Mouse (Mus musculus): ENCODE measurements at regions not wholly inside any gene's neighbourhood (a gene's known extent, or its start where the extent isn't known, plus 50 kb on each side); places are given as distances from the start of the nearest gene placed in this dataset.
"Not testable (repeated sequence)": the region's sequence is repeated elsewhere in the genome, so short reads cannot be mapped to it uniquely, and the experiment has no call there.

GRCm38 (mm10) chr14:74252189-74253145 is 388.2 kb upstream of the Htr2a start:
- no peak for ATAC-seq
- no peak overlapping the region for H3K4me3 ChIP-seq (ENCODE audit: low read depth, low read length)
- WGBS = 75% methylated on average over 10 of the region's 10 CpGs
- no peak overlapping the region for H3K27ac ChIP-seq (ENCODE audit: low read length)
- no peaks in the 10 kb centered on the region for H3K9me3 ChIP-seq (replicated peaks; ENCODE audit: control insufficient read depth, low read length, poor library complexity, severe bottlenecking)
- no peaks in the 10 kb centered on the region for H3K27me3 ChIP-seq (ENCODE audit: control insufficient read depth, insufficient read depth, low read depth, low read length)
- H3K4me2 ChIP-seq (ENCODE audit: low read length) = no peak overlapping the region
- no peaks in the 10 kb centered on the region for H3K36me3 ChIP-seq (ENCODE audit: control insufficient read depth, insufficient read depth, low read length)
- H3K4me1 ChIP-seq (ENCODE audit: control insufficient read depth, insufficient read depth, low read length) = no peaks in the 10 kb centered on the region; the same call in 1 of the 2 replicates
- H3K9ac ChIP-seq (ENCODE audit: low read depth, low read length) = no peak overlapping the region

- Histone ChIP-seq H3K27me3 (ENCODE audit: control insufficient read depth, insufficient read depth, low read depth, low read length) (no peaks in the 10 kb centered on the region), H3K4me3 (ENCODE audit: low read depth, low read length) (no peak overlapping the region), H3K36me3 (ENCODE audit: control insufficient read depth, insufficient read depth, low read length) (no peaks in the 10 kb centered on the region), H3K4me2 (ENCODE audit: low read length) (no peak overlapping the region), H3K27ac (ENCODE audit: low read length) (no peak overlapping the region), H3K9ac (ENCODE audit: low read depth, low read length) (no peak overlapping the region), H3K9me3 (replicated peaks; ENCODE audit: control insufficient read depth, low read length, poor library complexity, severe bottlenecking) (no peaks in the 10 kb centered on the region), H3K4me1 (ENCODE audit: control insufficient read depth, insufficient read depth, low read length) (no peaks in the 10 kb centered on the region)
- no peak for ATAC-seq
Measured at GRCm38 (mm10) chr14:74255000-74255399, 385.6 kb upstream of the Htr2a start.

DNA sequence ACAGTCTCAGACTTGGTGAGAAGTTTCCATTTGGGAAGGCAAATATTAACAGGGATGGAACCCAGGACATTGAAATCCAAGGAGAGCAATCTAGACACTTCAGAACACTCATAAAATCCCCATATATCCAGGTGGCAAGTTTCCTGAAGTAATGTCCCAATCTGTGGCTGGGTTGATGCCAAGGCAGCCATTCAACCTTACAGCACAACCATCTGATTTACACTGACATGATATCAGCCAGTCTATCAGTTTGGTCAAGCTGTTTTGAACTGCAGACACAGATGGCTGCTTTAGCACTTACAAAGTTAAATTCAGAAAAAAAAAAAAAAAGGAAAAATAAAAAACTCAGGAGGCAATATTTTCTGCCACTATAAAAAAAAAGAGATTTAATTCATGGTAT is 381.2 kb upstream of the Htr2a start:
- no peaks in the 10 kb centered on the region for H3K4me1 ChIP-seq (ENCODE audit: control insufficient read depth, insufficient read depth, low read length)
- no peak overlapping the region for H3K9ac ChIP-seq (ENCODE audit: low read depth, low read length)
- no peaks in the 10 kb centered on the region for H3K9me3 ChIP-seq (replicated peaks; ENCODE audit: control insufficient read depth, low read length, poor library complexity, severe bottlenecking)
- H3K4me2 ChIP-seq (ENCODE audit: low read length) = no peak overlapping the region
- no peaks in the 10 kb centered on the region for H3K27me3 ChIP-seq (ENCODE audit: control insufficient read depth, insufficient read depth, low read depth, low read length)
- no peak overlapping the region for H3K27ac ChIP-seq (ENCODE audit: low read length)
- no peak overlapping the region for H3K4me3 ChIP-seq (ENCODE audit: low read depth, low read length)
- no peaks in the 10 kb centered on the region for H3K36me3 ChIP-seq (ENCODE audit: control insufficient read depth, insufficient read depth, low read length)
- ATAC-seq = no peak

DNA sequence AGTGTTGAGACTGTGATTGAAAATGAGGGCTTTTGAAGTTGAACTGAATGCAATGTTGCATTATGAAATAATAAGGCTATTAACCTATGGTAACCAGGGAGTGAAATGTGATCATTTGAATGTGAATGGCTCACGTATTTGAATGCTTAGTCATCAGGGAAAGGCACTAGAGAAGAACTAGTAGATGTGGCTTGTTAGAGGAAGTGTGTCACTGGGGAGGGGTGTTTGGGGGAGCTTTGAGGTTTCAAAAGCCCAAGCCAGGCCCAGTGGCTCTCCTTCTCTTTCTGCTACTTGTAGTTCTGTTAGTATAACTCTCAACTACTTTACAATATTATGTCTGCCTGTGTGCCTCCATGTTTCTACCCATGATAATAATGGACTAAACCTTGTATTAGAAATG is 373.6 kb upstream of the Htr2a start:
- Histone ChIP-seq H3K4me3 (ENCODE audit: low read depth, low read length) (no peak overlapping the region), H3K36me3 (ENCODE audit: control insufficient read depth, insufficient read depth, low read length) (no peaks in the 10 kb centered on the region), H3K27me3 (ENCODE audit: control insufficient read depth, insufficient read depth, low read depth, low read length) (no peaks in the 10 kb centered on the region), H3K4me2 (ENCODE audit: low read length) (no peak overlapping the region), H3K9ac (ENCODE audit: low read depth, low read length) (no peak overlapping the region), H3K27ac (ENCODE audit: low read length) (no peak overlapping the region), H3K4me1 (ENCODE audit: control insufficient read depth, insufficient read depth, low read length) (no peaks in the 10 kb centered on the region), H3K9me3 (replicated peaks; ENCODE audit: control insufficient read depth, low read length, poor library complexity, severe bottlenecking) (no peaks in the 10 kb centered on the region)
- ATAC-seq = no peak
- 43% methylated on average over 1 of the region's 1 CpGs for WGBS

- Histone ChIP-seq H3K4me1 (ENCODE audit: control insufficient read depth, insufficient read depth, low read length) (no peaks in the 10 kb centered on the region), H3K27me3 (ENCODE audit: control insufficient read depth, insufficient read depth, low read depth, low read length) (no peaks in the 10 kb centered on the region), H3K4me3 (ENCODE audit: low read depth, low read length) (no peak overlapping the region), H3K27ac (ENCODE audit: low read length) (no peak overlapping the region), H3K9ac (ENCODE audit: low read depth, low read length) (no peak overlapping the region), H3K4me2 (ENCODE audit: low read length) (no peak overlapping the region), H3K9me3 (replicated peaks; ENCODE audit: control insufficient read depth, low read length, poor library complexity, severe bottlenecking) (no peaks in the 10 kb centered on the region), H3K36me3 (ENCODE audit: control insufficient read depth, insufficient read depth, low read length) (no peaks in the 10 kb centered on the region)
- 85% methylated on average over 3 of the region's 3 CpGs for WGBS
- no peak for ATAC-seq
Measured at GRCm38 (mm10) chr14:74294560-74294959, 346.1 kb upstream of the Htr2a start.

DNA sequence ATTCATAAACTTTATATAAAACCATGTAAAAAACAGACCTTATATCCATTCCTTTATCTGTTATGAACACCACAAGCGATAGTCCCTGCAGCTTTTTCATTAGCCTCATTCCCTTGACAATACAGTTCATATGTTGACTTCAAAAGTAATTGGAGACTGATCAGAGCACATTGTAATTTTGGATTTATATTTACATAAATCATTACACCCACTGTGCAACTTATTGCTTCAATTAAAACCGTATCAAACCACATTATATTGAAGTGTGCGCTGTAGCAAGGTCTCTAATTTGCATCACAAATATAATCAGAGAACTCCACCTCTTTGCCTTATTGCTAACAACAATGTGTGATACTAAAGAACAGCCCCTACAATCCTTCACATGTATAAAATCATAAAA is 336.2 kb upstream of the Htr2a start:
- H3K36me3 ChIP-seq (ENCODE audit: control insufficient read depth, insufficient read depth, low read length) = no peaks in the 10 kb centered on the region
- no peaks in the 10 kb centered on the region for H3K4me1 ChIP-seq (ENCODE audit: control insufficient read depth, insufficient read depth, low read length)
- H3K9me3 ChIP-seq (replicated peaks; ENCODE audit: control insufficient read depth, low read length, poor library complexity, severe bottlenecking) = no peaks in the 10 kb centered on the region
- H3K27ac ChIP-seq (ENCODE audit: low read length) = no peak overlapping the region
- no peak for ATAC-seq
- no peak overlapping the region for H3K4me2 ChIP-seq (ENCODE audit: low read length)
- no peak overlapping the region for H3K4me3 ChIP-seq (ENCODE audit: low read depth, low read length)
- 56% methylated on average over 3 of the region's 3 CpGs for WGBS
- no peak overlapping the region for H3K9ac ChIP-seq (ENCODE audit: low read depth, low read length)
- H3K27me3 ChIP-seq (ENCODE audit: control insufficient read depth, insufficient read depth, low read depth, low read length) = no peaks in the 10 kb centered on the region

- Histone ChIP-seq H3K4me3 (ENCODE audit: low read depth, low read length) (no peak overlapping the region), H3K9me3 (replicated peaks; ENCODE audit: control insufficient read depth, low read length, poor library complexity, severe bottlenecking) (no peaks in the 10 kb centered on the region), H3K9ac (ENCODE audit: low read depth, low read length) (no peak overlapping the region), H3K4me1 (ENCODE audit: control insufficient read depth, insufficient read depth, low read length) (no peaks in the 10 kb centered on the region), H3K27ac (ENCODE audit: low read length) (no peak overlapping the region), H3K4me2 (ENCODE audit: low read length) (no peak overlapping the region), H3K27me3 (ENCODE audit: control insufficient read depth, insufficient read depth, low read depth, low read length) (no peaks in the 10 kb centered on the region), H3K36me3 (ENCODE audit: control insufficient read depth, insufficient read depth, low read length) (no peaks in the 10 kb centered on the region)
- WGBS = 90% methylated on average over 16 of the region's 16 CpGs
- no peak for ATAC-seq
Measured at GRCm38 (mm10) chr14:74306717-74307307, 333.8 kb upstream of the Htr2a start.

- not testable (repeated sequence) for H3K9me3 ChIP-seq (replicated peaks; ENCODE audit: control insufficient read depth, low read length, poor library complexity, severe bottlenecking); H3K4me3 ChIP-seq (ENCODE audit: low read depth, low read length); H3K27ac ChIP-seq (ENCODE audit: low read length); H3K27me3 ChIP-seq (ENCODE audit: control insufficient read depth, insufficient read depth, low read depth, low read length); H3K9ac ChIP-seq (ENCODE audit: low read depth, low read length); H3K4me2 ChIP-seq (ENCODE audit: low read length); ATAC-seq; H3K4me1 ChIP-seq (ENCODE audit: control insufficient read depth, insufficient read depth, low read length); H3K36me3 ChIP-seq (ENCODE audit: control insufficient read depth, insufficient read depth, low read length)
- 88% methylated on average over 2 of the region's 2 CpGs for WGBS
Measured at GRCm38 (mm10) chr14:74309451-74309850, 331.2 kb upstream of the Htr2a start.

- H3K36me3 ChIP-seq (ENCODE audit: control insufficient read depth, insufficient read depth, low read length) = no peaks in the 10 kb centered on the region
Measured at GRCm38 (mm10) chr14:74327291-74327690, 313.3 kb upstream of the Htr2a start.

More at GRCm38 (mm10) chr14:74327291-74327690, 313.3 kb upstream of the Htr2a start:
- H3K9me3 ChIP-seq (replicated peaks; ENCODE audit: control insufficient read depth, low read length, poor library complexity, severe bottlenecking) = no peaks in the 10 kb centered on the region
- H3K27ac ChIP-seq (ENCODE audit: low read length) = no peak overlapping the region
- no peaks in the 10 kb centered on the region for H3K27me3 ChIP-seq (ENCODE audit: control insufficient read depth, insufficient read depth, low read depth, low read length)
- no peak overlapping the region for H3K9ac ChIP-seq (ENCODE audit: low read depth, low read length)
- no peak overlapping the region for H3K4me3 ChIP-seq (ENCODE audit: low read depth, low read length)
- no peaks in the 10 kb centered on the region for H3K4me1 ChIP-seq (ENCODE audit: control insufficient read depth, insufficient read depth, low read length)
- 78% methylated on average over 1 of the region's 1 CpGs for WGBS
- no peak overlapping the region for H3K4me2 ChIP-seq (ENCODE audit: low read length)
- no peak for ATAC-seq

Measured in midbrain, embryonic 16.5 days (tissue).